Mouse (Mus musculus) CH12.LX (cell line): ENCODE measurements around the gene Slco2b1. TPM values are rescaled to one million over a fixed set of nuclear protein-coding genes. Genes with fewer than 3 reads are reported as not detected.

Experiments
- DNase-seq: peaks from one replicate; pipeline ENCODE4 v3.0.0-alpha.2; 2013; ENCODE audit errors: extremely low read depth
- H3K27ac ChIP-seq: 2 replicates; pipeline ENCODE4 v1.5.1; 2012; ENCODE audit warnings: low read depth, mild to moderate bottlenecking, control low read depth, moderate library complexity; ENCODE audit not compliant: insufficient read depth
- H3K27me3 ChIP-seq: replicated peaks from 2 replicates; pipeline ENCODE3; 2012; ENCODE audit warnings: inconsistent platforms
- H3K36me3 ChIP-seq, 2 experiments: replicated peaks in 1 of 2; 2 replicates each; pipeline versions ENCODE3 to v1.6.1; 2012; ENCODE audit warnings: inconsistent platforms in 1 of 2, low read length in 1 of 2, mild to moderate bottlenecking in 1 of 2, mixed read lengths in 1 of 2, moderate library complexity in 1 of 2; ENCODE audit not compliant: control insufficient read depth in 1 of 2, insufficient read depth in 1 of 2
- H3K4me1 ChIP-seq, 2 experiments: 2 replicates each; pipeline ENCODE4 v1.6.1; 2012; ENCODE audit warnings: inconsistent platforms in 1 of 2, moderate library complexity in 1 of 2; ENCODE audit not compliant: insufficient read depth in 2 of 2, control insufficient read depth in 1 of 2
- H3K4me2 ChIP-seq: 2 replicates; pipeline ENCODE4 v1.6.1; 2012; ENCODE audit warnings: low read depth, mild to moderate bottlenecking, control low read depth; ENCODE audit not compliant: poor library complexity, insufficient read depth, severe bottlenecking
- H3K4me3 ChIP-seq, 3 experiments: fragments of 150-350 bp in 1 of 3; sonication (generic) in 1 of 3; replicated peaks in 1 of 3; 2 replicates each; pipeline versions ENCODE3 to v1.5.1; 2011 to 2012; ENCODE audit warnings: low read depth in 2 of 3, low read length in 2 of 3, mild to moderate bottlenecking in 2 of 3, moderate library complexity in 2 of 3, control low read depth in 1 of 3, improper control_type of control experiment in 1 of 3, inconsistent platforms in 1 of 3, mixed read lengths in 1 of 3; ENCODE audit not compliant: poor library complexity in 1 of 3
- H3K79me2 ChIP-seq: replicated peaks from 2 replicates; pipeline ENCODE4 v1.6.1; 2012; ENCODE audit warnings: mild to moderate bottlenecking, moderate library complexity; ENCODE audit not compliant: control insufficient read depth, poor library complexity, insufficient read depth, severe bottlenecking; ENCODE audit errors: extremely low read depth
- H3K9ac ChIP-seq: 2 replicates; pipeline ENCODE4 v1.6.1; 2012; ENCODE audit warnings: low read depth, mild to moderate bottlenecking, control low read depth, moderate library complexity; ENCODE audit not compliant: insufficient read depth
- H3K9me3 ChIP-seq: replicated peaks from 2 replicates; pipeline ENCODE3; 2012; ENCODE audit warnings: low read length, inconsistent platforms, mixed read lengths
- CHD1 ChIP-seq: IDR thresholded peaks from 2 replicates; pipeline ENCODE4 v1.6.1; 2012; ENCODE audit warnings: low read depth, low read length, improper control_type of control experiment, inconsistent platforms
- GABPA ChIP-seq: IDR thresholded peaks from 2 replicates; pipeline ENCODE4 v1.6.1; 2012; ENCODE audit warnings: low read depth, low read length, improper control_type of control experiment, inconsistent platforms; ENCODE audit not compliant: insufficient replicate concordance
- HCFC1 ChIP-seq: IDR thresholded peaks from 2 replicates; pipeline ENCODE4 v1.6.1; 2012; ENCODE audit warnings: low read depth, mild to moderate bottlenecking, inconsistent platforms, low read length, improper control_type of control experiment
- IRF4 ChIP-seq: IDR thresholded peaks from 2 replicates; pipeline ENCODE4 v1.6.1; 2014; ENCODE audit warnings: low read depth, mild to moderate bottlenecking, inconsistent platforms, low read length, improper control_type of control experiment
- JUN ChIP-seq: IDR thresholded peaks from 2 replicates; pipeline ENCODE4 v1.6.1; 2011; ENCODE audit warnings: low read depth, mild to moderate bottlenecking, low read length, improper control_type of control experiment, moderate library complexity; ENCODE audit not compliant: insufficient read depth
- JUND ChIP-seq: conservative IDR thresholded peaks from 2 replicates; pipeline ENCODE4 v1.6.1; 2011; ENCODE audit warnings: low read depth, low read length, improper control_type of control experiment
- NELFE ChIP-seq: IDR thresholded peaks from 2 replicates; pipeline ENCODE4 v1.6.1; 2011; ENCODE audit warnings: low read depth, low read length, improper control_type of control experiment
- SIN3A ChIP-seq: IDR thresholded peaks from 2 replicates; pipeline ENCODE4 v1.6.1; 2012; ENCODE audit warnings: low read length, improper control_type of control experiment, inconsistent platforms
- TBP ChIP-seq: conservative IDR thresholded peaks from 2 replicates; pipeline ENCODE4 v1.6.1; 2011; ENCODE audit warnings: low read depth, low read length, improper control_type of control experiment
- TCF12 ChIP-seq: IDR thresholded peaks from 2 replicates; pipeline ENCODE4 v1.6.1; 2014; ENCODE audit warnings: low read depth, mild to moderate bottlenecking, inconsistent platforms, low read length, improper control_type of control experiment
- UBTF ChIP-seq: IDR thresholded peaks from 2 replicates; pipeline ENCODE4 v1.6.1; 2012; ENCODE audit warnings: low read depth, mild to moderate bottlenecking, inconsistent platforms, low read length, improper control_type of control experiment, moderate library complexity
- ZKSCAN1 ChIP-seq: IDR thresholded peaks from 2 replicates; pipeline ENCODE4 v1.6.1; 2012; ENCODE audit warnings: low read depth, inconsistent platforms, low read length, improper control_type of control experiment, borderline replicate concordance
- dilution Hi-C: fragments of 300-500 bp; cut with MboI; formaldehyde crosslinking; loops from 2 replicates; pipeline ENCODE4 v1.14.3; 2020; ENCODE audit warnings: low sequenced_read_pairs; ENCODE audit not compliant: extremely low pct_unique_long_range_greater_than_20kb, extremely low pct_ligation_motif_present
- in situ Hi-C: fragments of 300-500 bp; cut with MboI; formaldehyde crosslinking; loops from 3 replicates; pipeline ENCODE4 v1.14.3; 2019; ENCODE audit warnings: low sequenced_read_pairs, low pct_ligation_motif_present, low pct_unique_long_range_greater_than_20kb, mixed read lengths
- polyA plus RNA-seq: library from polyadenylated mRNA; unstranded; fragments of >175 nt; gene quantifications from 2 replicates; pipeline ENCODE4 v1.2.1, GENCODE M21; 2012; ENCODE audit warnings: low read depth; ENCODE audit not compliant: insufficient read length
- total RNA-seq, 2 experiments: library from RNA; depleted of rRNA; stranded (reverse); fragments of 300-350 nt in 1 of 2; fragments of >200 nt in 1 of 2; gene quantifications; 2 replicates each; pipeline ENCODE4 v1.2.3; 2012 to 2014

Slco2b1 gene
- total and polyA plus RNA-seq, 3 experiments = 0.08 to 0.11 TPM; not detected in 1

- Histone ChIP-seq H3K36me3 (no peaks in the 10 kb centered on the region), H3K27me3 (peaks cover 2% of the 10 kb centered on the region), H3K27ac (no peak overlapping the region), H3K9me3 (no peaks in the 10 kb centered on the region), H3K4me3 (no peak overlapping the region), H3K4me1 (peaks cover 19 to 41% of the 10 kb centered on the region in 2 experiments), H3K9ac (no peak overlapping the region), H3K4me2 (no peak overlapping the region), H3K79me2 (no peaks in the 10 kb centered on the region)
- no peak for DNase-seq
- dilution Hi-C loops (no loop called here), in situ Hi-C loops (loop anchor here (5.0 kb wide), 2 partner anchors 47 to 132 kb away; partner anchors contain the start of gene Slco2b1)
- TF ChIP-seq ZKSCAN1 (no peak), NELFE (no peak), TCF12 (peak; percentile 9; the same call in 1 of the 2 replicates)
These were observed 46.3 kb downstream of the Slco2b1 start for GRCm38 (mm10) chr7:99664571-99665485.

GRCm38 (mm10) chr7:99663507-99664220 lies 47.5 kb downstream of the Slco2b1 start:
- Histone ChIP-seq H3K9me3 (no peaks in the 10 kb centered on the region), H3K4me3 (no peak overlapping the region), H3K36me3 (no peaks in the 10 kb centered on the region)
- no peak for TF ChIP-seq ZKSCAN1
- TF ChIP-seq JUN = no peak
- TF ChIP-seq UBTF = no peak
- no peak for TF ChIP-seq GABPA
- TF ChIP-seq JUND = no peak
- TF ChIP-seq TCF12 = no peak
- no peak for TF ChIP-seq TBP
- no peak for TF ChIP-seq CHD1
- TF ChIP-seq SIN3A = no peak
- no peak for TF ChIP-seq HCFC1
- TF ChIP-seq IRF4 = no peak
- TF ChIP-seq, all 38 proteins: peak for 0
- in situ Hi-C loops (loop anchor here (5.0 kb wide), 2 partner anchors 49 to 134 kb away; partner anchors contain the start of gene Slco2b1), dilution Hi-C loops (no loop called here)
- no peaks in the 10 kb centered on the region for H3K79me2 ChIP-seq
- DNase-seq = no peak
- H3K27ac ChIP-seq = no peak overlapping the region
- no peak overlapping the region for H3K9ac ChIP-seq
- peaks cover 2% of the 10 kb centered on the region for H3K27me3 ChIP-seq
- H3K4me1 ChIP-seq = peaks cover 16 to 37% of the 10 kb centered on the region in 2 experiments
- H3K4me2 ChIP-seq = no peak overlapping the region
